Mouse (Mus musculus): ENCODE data around the gene Plxdc1.

DNA sequence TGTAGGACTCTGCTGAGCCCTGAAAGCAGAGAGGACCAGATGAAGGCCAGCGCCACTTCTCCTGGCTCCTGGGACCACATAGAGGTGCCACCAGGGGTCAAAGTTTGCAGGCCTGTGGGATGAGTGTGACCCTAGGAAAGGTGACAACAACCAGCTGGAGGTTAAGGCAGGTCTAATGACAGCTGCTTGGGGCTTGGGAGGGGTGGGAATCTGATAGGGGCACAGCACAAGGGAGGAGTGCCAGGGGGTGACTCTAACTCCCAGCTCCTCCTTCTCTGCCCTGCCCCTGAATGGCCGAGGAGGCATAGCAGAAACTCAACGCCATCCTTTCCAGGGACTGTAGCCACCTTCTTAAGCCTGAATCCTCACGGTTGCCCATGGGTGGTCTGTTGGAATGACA is 30.6 kb upstream of the Plxdc1 start:
- no peak for TF ChIP-seq POLR2A (IDR thresholded peaks at IDR 0.05; ENCODE audit: extremely low read depth, insufficient read depth, low read length)
- TF ChIP-seq CTCF (IDR thresholded peaks at IDR 0.05; ENCODE audit: low read depth, low read length) = no peak

Data from liver, adult 2 months (tissue).